26 mouse cellular contexts compared by ENCODE assay signal in the genomic region with DNA sequence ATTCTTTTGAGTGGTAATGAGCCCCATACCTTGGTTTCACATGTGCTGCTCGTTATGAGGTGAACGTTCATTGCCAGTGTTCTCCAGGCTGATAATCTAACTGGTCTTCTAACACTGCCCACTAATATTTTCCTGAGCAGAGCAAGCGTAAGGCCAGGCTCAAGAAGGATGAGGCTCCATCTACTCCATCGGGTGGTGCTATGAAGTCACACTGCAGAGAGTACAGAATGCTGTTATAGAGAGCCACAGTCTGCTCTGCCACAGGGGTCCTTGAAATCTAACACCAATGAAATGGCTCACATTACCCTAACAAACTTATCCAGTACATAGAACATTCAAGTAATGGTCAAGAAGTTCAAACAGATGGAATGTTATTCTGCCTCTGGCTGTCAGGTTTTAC.
"Had no signal": no experiment of that assay in that cellular context is flagged by ENCODE, and none has a peak within 500 bp of the region (broad histone marks: within the 10 kb centered on the region; RNA-seq: fewer than 3 reads in every experiment).

No protein-coding gene starts in this region.

- H3K9ac ChIP-seq: heart, embryonic 13.5 days; heart, embryonic 15.5 days; hindbrain, embryonic 12.5 days; hindbrain, embryonic 14.5 days; intestine, embryonic 15.5 days; limb, embryonic 13.5 days; limb, embryonic 15.5 days; liver, embryonic 12.5 days; liver, embryonic 14.5 days had no signal

- H3K27ac ChIP-seq: gastrocnemius, adult 2 months; heart, adult 2 months; heart, embryonic 13.5 days; heart, embryonic 15.5 days; hindbrain, embryonic 10.5 days; hindbrain, embryonic 12.5 days; hindbrain, embryonic 14.5 days; intestine, embryonic 15.5 days; layer of hippocampus, adult 2 months; left cerebral cortex, adult 2 months; limb, embryonic 13.5 days; limb, embryonic 15.5 days; liver, embryonic 12.5 days; liver, embryonic 14.5 days had no signal

- DNase-seq: gastrocnemius, adult 2 months; gastrocnemius, postnatal 10 days; gastrocnemius, postnatal 25 days; heart, adult 2 months; heart, postnatal 14 days; heart, postnatal 4 days; kidney, adult 9 months; kidney, postnatal 10 days; kidney, postnatal 25 days; kidney, postnatal 4 days had no signal

- H3K4me2 ChIP-seq: heart, embryonic 11.5 days; heart, embryonic 13.5 days; heart, embryonic 15.5 days; hindbrain, embryonic 12.5 days; hindbrain, embryonic 14.5 days; intestine, embryonic 15.5 days; limb, embryonic 13.5 days; limb, embryonic 15.5 days; liver, embryonic 12.5 days had no signal

- H3K4me3 ChIP-seq: gastrocnemius, adult 2 months; heart, adult 2 months; heart, embryonic 13.5 days; heart, embryonic 15.5 days; hindbrain, embryonic 10.5 days; hindbrain, embryonic 12.5 days; intestine, embryonic 15.5 days; layer of hippocampus, adult 2 months; left cerebral cortex, adult 2 months; limb, embryonic 13.5 days; limb, embryonic 15.5 days; liver, embryonic 12.5 days had no signal

- H3K36me3 ChIP-seq: intestine, embryonic 15.5 days; limb, embryonic 13.5 days; limb, embryonic 15.5 days had no signal

- H3K27me3 ChIP-seq: heart, embryonic 13.5 days; heart, embryonic 15.5 days; hindbrain, embryonic 12.5 days; intestine, embryonic 15.5 days; limb, embryonic 13.5 days; limb, embryonic 15.5 days; liver, embryonic 12.5 days had no signal

- H3K9me3 ChIP-seq: heart, embryonic 13.5 days; heart, embryonic 15.5 days; hindbrain, embryonic 10.5 days; hindbrain, embryonic 12.5 days; intestine, embryonic 15.5 days; limb, embryonic 13.5 days; limb, embryonic 15.5 days; liver, embryonic 12.5 days had no signal

- H3K4me1 ChIP-seq: heart, embryonic 13.5 days; heart, embryonic 15.5 days; hindbrain, embryonic 10.5 days; hindbrain, embryonic 12.5 days; intestine, embryonic 15.5 days; limb, embryonic 15.5 days; liver, embryonic 12.5 days had no signal

- ATAC-seq: hindbrain, embryonic 16.5 days; inflammation-experienced regulatory T-cells, adult 6 months; intestine, embryonic 15.5 days; intestine, postnatal 0 days; liver, embryonic 12.5 days had no signal
